Mouse (Mus musculus) G1E (cell line): Measurements from ENCODE around the gene Isy1. TPM values are rescaled to one million over a fixed set of nuclear protein-coding genes. Genes with fewer than 3 reads are reported as not detected.

ENCODE experiments used
- ATAC-seq: 2 replicates; pipeline ENCODE4 v1.8.0; 2016; ENCODE audit warnings: mild to moderate bottlenecking; ENCODE audit not compliant: insufficient number of reproducible peaks, poor library complexity, low FRiP score, severe bottlenecking; ENCODE audit errors: extremely low read depth
- DNase-seq: peaks from one replicate; pipeline ENCODE4 v3.0.0; 2012; ENCODE audit warnings: low spot score
- H3K27me3 ChIP-seq: 2 replicates; pipeline ENCODE4 v1.6.1; 2012; ENCODE audit warnings: mild to moderate bottlenecking, low read length, inconsistent platforms; ENCODE audit not compliant: insufficient read depth
- H3K36me3 ChIP-seq: replicated peaks from 2 replicates; pipeline ENCODE3; 2012; ENCODE audit warnings: mild to moderate bottlenecking, inconsistent platforms
- H3K4me1 ChIP-seq: 2 replicates; pipeline ENCODE4 v1.6.1; 2012; ENCODE audit warnings: low read depth, low read length, inconsistent platforms, mixed read lengths; ENCODE audit not compliant: insufficient read depth
- H3K4me3 ChIP-seq: 2 replicates; pipeline ENCODE4 v1.5.1; 2012; ENCODE audit warnings: low read depth, mild to moderate bottlenecking, inconsistent platforms, low read length, moderate library complexity, mixed read lengths
- H3K9me3 ChIP-seq: replicated peaks from 2 replicates; pipeline ENCODE4 v1.6.1; 2012; ENCODE audit warnings: inconsistent platforms
- CTCF ChIP-seq: IDR thresholded peaks from 2 replicates; pipeline ENCODE4 v1.5.1; 2012; ENCODE audit warnings: low read depth, low read length, inconsistent platforms, mixed read lengths
- GATA1 ChIP-seq: IDR thresholded peaks from 2 replicates; pipeline ENCODE4 v1.6.1; 2012; ENCODE audit warnings: borderline replicate concordance, low read length, inconsistent platforms, mixed read lengths
- GATA2 ChIP-seq: IDR thresholded peaks from 2 replicates; pipeline ENCODE4 v1.6.1; 2012; ENCODE audit warnings: low read depth, low read length, inconsistent platforms, borderline replicate concordance
- POLR2AphosphoS5 ChIP-seq: IDR thresholded peaks from 2 replicates; pipeline ENCODE4 v1.6.1; 2012; ENCODE audit warnings: low read depth, low read length, inconsistent platforms; ENCODE audit not compliant: insufficient replicate concordance
- TAL1 ChIP-seq: conservative IDR thresholded peaks from 2 replicates; pipeline ENCODE4 v1.6.1; 2012; ENCODE audit warnings: low read depth, low read length, inconsistent platforms, mixed read lengths
- polyA plus RNA-seq: library from polyadenylated mRNA; stranded (reverse); fragments of >175 nt; gene quantifications from 2 replicates; pipeline ENCODE4 v1.2.3, GENCODE M21; 2012
- total RNA-seq, 2 experiments: library from RNA; stranded (forward) in 1 of 2; stranded (reverse) in 1 of 2; fragments of 200-1000 nt in 1 of 2; fragments of >200 nt in 1 of 2; fragmentation: Nextera tagmentation in 1 of 2; gene quantifications; 2 replicates each; pipeline ENCODE4 v1.2.3; 2014 to 2017

Isy1 gene
- total and polyA plus RNA-seq, 3 experiments: 53.5 to 65.2 (median 54.9) TPM

DNA sequence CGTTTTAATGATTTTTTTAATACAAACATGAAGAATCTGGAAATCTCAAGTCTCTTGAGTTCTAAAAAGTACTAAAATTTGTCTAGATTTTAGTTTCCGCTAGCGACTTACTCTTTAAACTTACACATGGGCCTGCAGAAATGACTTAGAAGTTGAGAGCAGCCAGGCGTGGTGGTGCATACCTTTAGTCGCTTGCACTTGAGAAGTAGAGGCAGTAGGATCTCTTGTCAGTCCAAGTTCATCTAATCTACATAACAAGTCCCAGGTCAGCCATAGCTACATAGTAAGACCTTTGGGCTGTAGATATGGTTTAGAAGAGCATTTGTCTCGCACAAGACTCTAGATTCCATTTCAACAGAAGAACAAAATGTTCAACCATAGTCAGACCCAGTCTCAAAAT lies 13.3 kb upstream of the Isy1 start:
- Histone ChIP-seq H3K9me3 (no peaks in the 10 kb centered on the region), H3K36me3 (peaks cover 21% of the 10 kb centered on the region), H3K4me1 (peaks cover 45% of the 10 kb centered on the region), H3K27me3 (peaks cover 2% of the 10 kb centered on the region; the same call in 1 of the 2 replicates), H3K4me3 (no peak overlapping the region)
- ATAC-seq (no peak), DNase-seq (no peak)
- TF ChIP-seq GATA1 (no peak), CTCF (no peak), GATA2 (no peak)

DNA sequence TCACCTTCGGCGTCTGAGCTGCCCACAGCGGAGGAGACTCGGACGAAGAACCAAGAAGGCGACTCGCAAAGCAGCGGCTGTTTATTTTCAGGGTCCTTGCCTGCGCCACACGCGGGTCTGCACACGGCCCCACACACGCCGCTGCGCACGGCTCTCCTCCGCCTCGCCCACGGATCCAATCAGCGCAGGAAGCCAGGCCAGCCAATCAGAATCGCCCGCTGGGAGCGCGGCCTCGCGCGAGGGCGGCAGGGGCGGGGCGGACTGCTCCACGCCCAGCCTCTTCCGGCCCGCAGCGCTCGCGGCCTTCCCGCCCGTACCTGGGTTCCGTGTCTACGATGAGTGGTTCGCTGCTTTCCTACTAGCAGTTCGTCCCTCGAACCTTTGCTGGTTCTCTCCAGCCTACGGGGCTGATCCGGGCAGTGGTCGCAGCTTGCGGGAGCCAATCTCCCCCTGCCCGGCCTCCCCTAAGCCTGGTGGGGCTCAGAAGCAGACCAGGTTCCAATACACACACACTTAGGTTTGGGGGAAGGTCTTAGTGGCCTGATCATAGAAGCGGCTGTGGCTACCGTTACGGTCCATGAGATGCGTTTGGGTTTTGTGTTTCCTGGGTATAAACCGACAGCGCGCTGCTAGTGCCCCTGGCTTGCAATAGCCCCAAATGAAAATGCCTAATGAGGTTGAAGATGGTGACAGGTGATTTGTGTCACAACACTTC lies 12.5 kb upstream of the Isy1 start, which contains the start of gene Cnbp:
Gene Cnbp (minus strand): TSS at position 207 of the 715 bp plus-strand sequence.
- ATAC-seq: peak; percentile 80
- H3K4me3 ChIP-seq: peak within 1 kb of the TSS; percentile 100
- peak; percentile 90 for DNase-seq
- peaks cover 50% of the 10 kb centered on the region for H3K4me1 ChIP-seq
- no peaks in the 10 kb centered on the region for H3K27me3 ChIP-seq
- no peaks in the 10 kb centered on the region for H3K9me3 ChIP-seq
- TF ChIP-seq GATA1 (no peak), POLR2AphosphoS5 (no peak), CTCF (no peak), TAL1 (no peak), GATA2 (no peak)
- peaks cover 29% of the 10 kb centered on the region for H3K36me3 ChIP-seq

DNA sequence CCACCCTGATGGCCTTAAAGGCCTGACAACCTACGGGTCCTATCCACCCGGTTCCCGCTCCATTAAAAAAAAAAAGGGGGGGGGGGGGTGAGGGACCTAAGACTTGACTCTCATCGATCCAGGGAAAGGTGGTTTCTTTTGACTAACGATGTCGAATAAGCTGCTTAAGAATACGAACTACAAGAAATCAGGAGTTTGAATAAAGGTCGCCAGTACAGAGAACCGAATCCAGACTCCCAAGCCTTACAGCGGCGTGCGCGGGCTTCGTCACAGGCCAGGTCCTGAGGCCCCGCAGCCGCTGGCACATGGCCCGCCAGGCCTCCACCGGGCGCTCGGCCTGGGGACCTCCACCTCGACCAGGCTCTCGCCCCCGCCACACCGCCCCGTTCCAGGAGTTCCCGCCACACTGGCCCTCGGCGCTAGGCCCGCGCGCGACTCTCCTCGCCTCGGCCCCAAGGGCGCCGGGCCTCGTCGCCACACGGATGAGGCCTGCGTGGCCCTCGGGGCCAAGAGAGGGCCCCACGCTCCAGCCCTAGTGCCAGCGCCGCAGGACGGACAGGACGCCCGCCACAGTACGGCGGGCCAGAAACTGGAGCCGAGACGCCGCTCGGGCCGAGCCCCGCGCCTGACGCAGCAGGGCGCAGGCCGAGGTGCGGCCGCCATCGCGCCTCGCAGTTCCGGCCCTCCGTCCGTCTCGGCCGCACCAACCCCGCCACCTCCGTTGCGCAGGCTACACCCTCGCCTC lies 11.7 kb upstream of the Isy1 start:
- Histone ChIP-seq H3K4me1 (peaks cover 54% of the 10 kb centered on the region), H3K9me3 (no peaks in the 10 kb centered on the region), H3K27me3 (no peaks in the 10 kb centered on the region), H3K36me3 (peaks cover 37% of the 10 kb centered on the region), H3K4me3 (peak overlapping the region; percentile 100)
- no peak for TF ChIP-seq GATA2
- no peak for TF ChIP-seq TAL1
- no peak for TF ChIP-seq GATA1
- TF ChIP-seq POLR2AphosphoS5: no peak
- ATAC-seq (no peak), DNase-seq (no peak)

DNA sequence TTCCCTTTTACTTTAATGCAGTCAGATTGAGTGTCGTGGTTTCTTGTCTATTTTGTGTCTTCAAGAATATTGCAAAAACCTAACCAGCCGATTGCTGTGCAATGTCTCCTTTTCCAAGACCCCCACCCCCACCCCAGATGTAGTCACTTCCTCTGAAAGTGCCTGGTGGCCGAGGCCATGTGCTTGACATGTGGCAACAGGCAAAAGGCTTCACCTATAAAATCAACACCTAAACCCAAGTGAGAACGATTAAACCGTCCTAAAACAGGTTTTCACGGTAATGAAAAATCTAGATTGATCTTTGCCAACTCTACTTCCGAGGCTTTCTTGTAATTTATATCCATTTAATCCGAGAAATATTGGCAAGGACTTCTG lies 11.2 kb upstream of the Isy1 start:
- no peak for DNase-seq
- no peaks in the 10 kb centered on the region for H3K9me3 ChIP-seq
- TF ChIP-seq GATA2 (no peak), TAL1 (no peak), POLR2AphosphoS5 (no peak), CTCF (no peak), GATA1 (no peak)
- peaks cover 60% of the 10 kb centered on the region for H3K4me1 ChIP-seq
- peak overlapping the region; percentile 100 for H3K4me3 ChIP-seq
- H3K27me3 ChIP-seq: no peaks in the 10 kb centered on the region
- no peak for ATAC-seq
- H3K36me3 ChIP-seq: peaks cover 42% of the 10 kb centered on the region

DNA sequence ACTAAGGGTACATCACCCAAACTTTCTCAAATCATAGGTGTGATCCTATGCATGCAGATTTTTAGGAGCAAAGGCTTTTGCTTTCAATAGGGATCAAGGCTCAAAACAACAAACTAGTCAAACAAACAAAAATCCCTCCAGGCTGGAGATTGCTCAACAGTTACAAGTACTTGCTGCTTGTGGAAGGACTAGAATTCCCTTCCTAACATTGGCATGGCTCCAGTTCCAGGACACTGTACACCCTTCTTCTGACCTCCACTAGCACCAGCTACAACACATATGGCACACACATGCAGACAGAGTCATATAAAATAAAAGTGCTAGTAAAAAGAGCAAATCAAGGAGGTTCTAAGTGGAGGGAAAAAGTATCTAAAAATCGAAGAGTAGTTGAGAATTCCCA lies 8.2 kb upstream of the Isy1 start:
- H3K4me1 ChIP-seq: peaks cover 54% of the 10 kb centered on the region
- ATAC-seq: no peak
- H3K9me3 ChIP-seq: no peaks in the 10 kb centered on the region
- no peak for DNase-seq
- H3K27me3 ChIP-seq: no peaks in the 10 kb centered on the region
- peaks cover 71% of the 10 kb centered on the region for H3K36me3 ChIP-seq
- no peak for TF ChIP-seq TAL1
- TF ChIP-seq CTCF: no peak
- no peak for TF ChIP-seq GATA1
- TF ChIP-seq POLR2AphosphoS5: no peak
- no peak for TF ChIP-seq GATA2
- peak overlapping the region; percentile 100; the same call in 1 of the 2 replicates for H3K4me3 ChIP-seq

DNA sequence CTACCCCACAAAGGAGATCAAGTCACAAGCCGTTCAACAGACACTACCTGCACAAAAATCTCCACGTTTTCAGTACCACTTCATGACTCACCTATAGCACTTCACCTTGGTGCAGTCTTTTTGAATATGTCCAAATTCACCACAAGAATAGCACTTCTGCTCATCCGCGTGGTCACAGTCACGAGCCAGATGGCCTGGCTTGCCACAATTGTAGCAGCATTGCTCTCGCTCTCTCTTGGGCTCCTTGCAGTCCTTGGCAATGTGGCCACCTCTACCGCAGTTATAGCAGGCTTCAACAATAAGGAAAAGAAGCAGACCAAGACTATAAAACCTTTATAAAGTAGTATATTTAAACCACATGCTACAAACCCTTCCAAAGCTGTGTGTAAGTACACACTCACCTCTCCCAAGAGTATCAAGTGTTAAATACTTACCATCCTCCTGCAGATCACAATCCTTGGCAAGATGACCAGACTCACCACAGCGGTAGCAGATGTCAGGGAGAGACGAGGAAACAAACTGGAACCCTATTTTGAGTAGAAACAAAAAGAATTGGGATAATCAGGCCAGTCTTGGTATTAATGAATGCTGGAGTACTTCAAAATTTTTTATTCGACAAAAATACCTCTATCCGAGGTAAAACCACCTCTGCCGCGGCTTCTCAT lies 6.6 kb upstream of the Isy1 start:
- TF ChIP-seq GATA1 (no peak), CTCF (no peak), TAL1 (no peak), POLR2AphosphoS5 (no peak), GATA2 (no peak)
- ATAC-seq (no peak), DNase-seq (no peak)
- Histone ChIP-seq H3K27me3 (no peaks in the 10 kb centered on the region), H3K9me3 (no peaks in the 10 kb centered on the region), H3K4me1 (peaks cover 58% of the 10 kb centered on the region), H3K36me3 (peaks cover 85% of the 10 kb centered on the region), H3K4me3 (no peak overlapping the region)
